Mouse (Mus musculus): ENCODE measurements around the gene Ptcd3.
"Not testable (repeated sequence)": the region's sequence is repeated elsewhere in the genome, so short reads cannot be mapped to it uniquely, and the experiment has no call there.

Gene Ptcd3

DNA sequence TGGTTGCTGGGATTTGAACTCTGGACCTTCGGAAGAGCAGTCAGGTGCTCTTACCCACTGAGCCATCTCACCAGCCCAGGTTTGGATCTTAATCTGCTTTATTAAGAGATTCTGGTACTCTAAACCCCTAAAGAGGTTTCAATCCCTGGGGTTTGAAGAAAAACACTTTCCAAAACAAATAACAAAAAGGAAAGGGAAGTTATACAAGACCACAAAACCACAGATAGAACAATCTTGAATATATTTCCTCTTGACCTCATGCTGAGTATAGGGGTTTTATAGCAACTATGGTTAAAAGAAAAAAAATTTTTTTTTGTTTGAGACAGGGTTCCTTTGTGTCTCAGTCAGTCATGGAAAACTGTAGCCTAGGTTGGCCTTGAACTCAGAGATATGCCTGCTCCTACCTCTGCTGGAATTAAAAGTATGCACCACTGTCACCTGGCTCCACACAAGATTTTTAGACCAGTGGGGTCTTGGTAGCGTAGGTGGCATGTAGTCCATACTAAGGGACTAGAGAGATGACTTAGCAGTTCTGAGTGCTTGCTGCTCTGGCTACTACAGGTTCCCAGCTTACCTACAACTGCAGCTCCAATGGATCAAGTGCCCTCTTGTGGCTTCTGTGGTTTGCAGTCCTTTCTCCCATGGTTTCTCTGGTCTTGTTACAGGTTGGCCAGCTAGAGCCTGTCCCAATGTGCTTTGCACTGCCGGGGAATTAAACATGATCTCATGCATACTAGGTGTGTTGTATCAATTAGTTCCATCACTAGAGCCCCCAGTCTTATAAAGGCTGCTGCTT is 30.4 kb downstream of the Ptcd3 start:
- in situ Hi-C loops (cut with MboI, MseI): loop anchor here (5.0 kb wide), 1 partner anchor 59 kb away; no protein-coding TSS in a partner anchor

DNA sequence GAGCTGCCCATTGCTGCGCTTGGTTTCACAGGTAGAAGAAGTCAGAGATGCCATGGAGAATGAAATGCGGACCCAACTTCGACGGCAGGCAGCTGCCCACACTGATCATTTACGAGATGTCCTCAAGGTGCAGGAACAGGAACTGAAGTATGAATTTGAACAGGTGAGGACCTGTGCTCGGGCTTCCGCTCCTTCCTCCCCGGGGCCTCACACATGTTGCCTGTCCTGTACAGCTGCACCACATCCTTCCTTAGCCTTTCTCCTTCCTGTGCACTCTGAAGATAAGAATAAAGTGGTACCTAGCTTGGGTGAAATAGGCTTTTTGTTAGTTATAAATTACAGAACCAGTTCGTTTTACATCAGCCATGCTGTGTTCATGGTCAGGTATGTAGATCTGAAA is 37.2 kb downstream of the Ptcd3 start:
- in situ Hi-C loops (cut with MboI, MseI): no loop called here

DNA sequence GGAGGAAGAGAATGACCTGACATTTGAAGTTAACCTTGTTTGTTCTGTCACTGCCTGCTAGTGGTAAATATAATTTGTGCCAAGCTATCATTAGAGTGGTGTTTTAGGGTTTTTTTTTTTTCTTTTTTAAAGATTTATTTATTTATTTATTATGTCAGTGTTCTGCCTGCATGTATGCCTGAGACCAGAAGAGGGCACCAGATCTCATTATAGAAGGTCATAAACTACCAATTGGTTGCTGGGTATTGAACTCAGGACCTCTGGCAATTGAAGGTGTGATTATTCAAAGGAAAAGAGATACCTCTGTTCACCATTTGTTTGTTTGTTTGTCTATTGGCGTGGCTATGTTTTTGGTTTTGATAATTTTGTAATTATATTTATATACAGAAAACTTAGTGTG is 39.7 kb downstream of the Ptcd3 start:
- in situ Hi-C loops (cut with MboI, MseI): no loop called here

DNA sequence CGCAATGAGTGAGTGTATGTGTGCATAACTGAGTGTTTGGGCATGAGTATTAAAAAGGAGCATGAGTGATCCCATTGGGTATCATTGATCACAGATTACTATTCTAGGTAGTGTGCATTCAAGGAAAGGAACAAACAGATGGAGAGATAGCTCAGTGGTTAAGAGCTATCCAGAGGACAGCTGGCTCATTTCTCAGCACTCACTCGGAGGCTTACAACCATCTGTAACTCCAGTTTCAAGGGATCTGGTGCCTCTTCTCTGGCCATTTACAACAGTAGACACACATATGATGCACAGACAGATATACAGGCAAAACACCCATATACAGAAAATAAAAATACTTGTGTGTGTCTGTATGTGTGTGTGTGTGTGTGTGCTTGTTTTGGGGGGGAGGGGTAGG is 40.8 kb downstream of the Ptcd3 start:
- in situ Hi-C loops (cut with MboI, MseI): no loop called here

DNA sequence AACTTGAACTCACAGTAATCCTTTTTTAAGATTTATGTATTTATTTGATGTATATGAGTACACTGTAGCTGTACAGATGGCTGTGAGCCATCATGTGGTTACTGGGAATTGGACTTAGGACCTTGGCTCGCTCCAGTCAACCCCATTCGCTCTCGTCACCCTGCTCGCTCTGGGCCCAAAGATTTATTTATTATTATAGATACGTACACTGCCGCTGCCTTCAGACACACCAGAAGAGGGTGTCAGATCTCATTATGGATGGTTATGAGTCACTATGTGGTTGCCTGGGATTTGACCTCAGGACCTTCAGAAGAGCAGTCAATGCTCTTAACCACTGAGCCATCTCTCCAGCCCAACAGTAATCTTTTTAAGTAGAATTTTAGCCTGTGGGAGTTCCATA is 61.6 kb downstream of the Ptcd3 start:
- in situ Hi-C loops (cut with MboI, MseI): not testable (repeated sequence)

DNA sequence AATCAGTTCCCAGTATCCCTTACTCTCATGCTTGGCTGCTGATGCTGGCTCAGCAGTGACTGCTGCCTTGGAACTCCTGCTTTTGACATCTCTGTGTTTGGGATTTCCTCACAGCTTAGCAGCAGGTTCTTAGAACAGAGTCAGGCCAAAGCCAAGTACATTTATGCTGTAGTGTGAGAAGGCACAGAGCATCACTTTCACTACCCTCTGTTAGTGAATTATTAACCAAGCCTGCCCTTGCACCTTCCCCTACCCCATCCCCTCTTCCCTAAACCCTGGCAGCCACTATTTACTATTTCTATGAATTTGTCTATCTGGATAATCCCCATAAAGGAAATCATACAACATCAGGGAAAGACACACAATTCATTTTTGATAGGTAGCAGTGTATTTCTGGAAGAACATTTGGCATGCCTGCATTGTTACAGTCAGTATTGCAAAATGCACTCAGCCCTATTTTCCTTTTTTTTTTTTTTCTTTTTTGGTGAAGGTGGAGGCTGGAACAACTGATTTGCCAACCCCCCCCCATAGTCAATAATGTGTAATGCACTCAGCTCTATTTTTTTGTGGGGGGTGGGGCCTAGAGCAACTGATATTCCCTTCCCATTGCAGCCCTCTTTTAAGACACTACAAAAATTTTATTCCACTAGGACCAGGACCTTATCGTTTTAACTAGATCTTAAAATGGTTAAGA is 67.8 kb downstream of the Ptcd3 start:
- in situ Hi-C loops (cut with MboI, MseI): loop anchor here (5.0 kb wide), 1 partner anchor 67 kb away; the partner anchor contains the start of genes Polr1a and Ptcd3

DNA sequence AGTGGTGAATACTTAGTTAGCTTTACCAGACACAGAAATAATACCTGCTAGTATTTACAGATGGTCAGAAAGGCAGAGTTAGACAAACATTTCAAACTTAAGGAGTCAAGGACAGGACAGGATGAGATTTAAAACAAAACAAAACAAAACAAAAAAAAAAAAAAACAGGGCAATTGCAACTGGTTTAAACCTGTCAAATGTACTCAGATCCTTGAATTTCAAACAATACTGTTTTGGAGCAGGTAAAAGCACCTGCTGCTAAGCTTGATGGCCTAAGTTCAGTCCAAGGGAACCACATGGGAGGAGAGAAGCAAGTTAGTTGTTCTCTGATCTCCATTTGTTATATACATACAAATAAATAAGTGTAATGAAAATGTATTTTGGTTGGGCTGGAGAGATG is 68.7 kb downstream of the Ptcd3 start:
- in situ Hi-C loops (cut with MboI, MseI): loop anchor here (5.0 kb wide), 1 partner anchor 67 kb away; the partner anchor contains the start of genes Polr1a and Ptcd3

DNA sequence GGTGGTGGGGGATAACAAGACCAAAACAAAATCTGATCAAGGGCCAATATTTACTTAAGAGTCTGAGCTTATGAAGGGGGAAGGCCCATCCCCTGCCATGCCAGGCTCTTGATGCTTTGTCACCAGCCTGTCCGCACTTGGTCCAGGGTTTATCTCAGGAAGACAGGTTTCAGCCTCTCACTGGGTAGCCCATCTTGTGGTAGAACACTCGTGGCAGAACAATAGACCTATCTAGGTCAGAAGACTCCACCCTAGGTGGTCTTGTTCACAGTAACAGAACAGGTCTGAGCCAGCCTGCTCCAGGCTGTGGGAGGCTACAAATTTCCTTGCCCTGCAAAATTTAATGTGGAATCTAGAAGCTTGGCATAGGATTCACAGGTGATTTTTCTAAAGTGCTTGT is 71.7 kb downstream of the Ptcd3 start:
- in situ Hi-C loops (cut with MboI, MseI): no loop called here

DNA sequence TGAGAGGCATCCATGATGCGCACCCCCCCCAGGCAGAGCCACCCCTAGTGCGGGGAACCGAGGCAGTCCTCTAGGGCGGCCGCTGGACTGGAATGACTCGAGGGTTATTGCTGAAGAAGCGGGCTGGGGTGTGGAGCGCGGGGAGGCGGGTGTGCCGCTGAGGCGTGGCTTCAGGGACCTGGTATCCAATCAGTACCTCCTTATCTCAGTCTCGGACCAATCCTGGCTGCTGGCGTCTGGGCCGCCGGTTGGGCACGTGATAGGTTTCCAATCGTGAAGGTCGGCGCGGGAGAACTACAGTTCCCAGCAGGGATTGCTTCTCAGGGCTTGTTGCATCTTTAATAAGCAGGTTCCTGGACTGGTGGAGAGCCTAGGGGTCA is 77.0 kb downstream of the Ptcd3 start:
- in situ Hi-C loops (cut with MboI, MseI): no loop called here

DNA sequence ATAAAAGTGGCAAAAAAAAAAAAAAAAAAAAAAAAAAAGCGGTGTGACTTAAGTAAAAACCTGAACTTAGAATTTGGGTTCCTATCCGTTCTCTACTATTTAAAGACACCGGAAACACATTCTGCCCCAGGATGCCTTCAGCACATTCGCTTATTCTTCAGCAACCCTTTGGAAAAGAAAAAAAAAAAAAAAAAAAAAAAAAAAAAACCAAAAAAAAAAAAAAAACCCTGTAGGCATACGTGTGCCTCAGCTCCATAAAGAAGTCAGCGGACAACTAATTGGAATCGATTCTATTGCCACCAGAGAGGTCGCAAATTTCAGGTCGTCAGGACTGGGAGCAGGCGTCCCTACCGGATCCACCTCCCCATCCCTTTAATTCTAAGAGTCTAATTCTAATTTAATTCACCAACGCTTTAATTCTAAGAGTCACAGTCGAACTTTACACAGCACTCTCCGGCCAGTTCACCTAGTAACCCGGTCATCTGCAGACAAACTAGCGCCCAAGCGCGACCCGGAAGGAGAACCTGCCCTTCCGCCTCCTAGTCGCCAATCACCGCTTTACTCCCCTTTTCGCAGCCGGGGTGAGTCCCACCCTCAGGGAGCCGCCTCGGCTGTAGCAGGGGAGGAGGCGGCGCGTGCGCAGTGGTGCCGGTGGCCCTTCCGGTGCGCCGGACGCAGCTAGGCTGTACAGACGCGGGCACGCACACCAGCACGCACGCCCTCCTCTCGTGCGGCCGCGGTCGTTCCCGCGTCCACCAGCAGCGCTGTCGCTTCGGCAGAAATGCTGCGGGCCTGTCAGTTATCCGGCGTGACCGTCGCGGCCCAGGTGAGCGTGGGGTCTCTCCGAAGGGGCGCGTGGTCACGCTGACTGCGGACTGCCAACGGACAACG is 77.6 kb downstream of the Ptcd3 start, which contains the start of gene Immt:
Immt (plus strand) TSS at position 642 of the 891 bp plus-strand sequence.
- in situ Hi-C loops (cut with MboI, MseI): no loop called here

Data from regulatory T cell (primary cell).